Mouse (Mus musculus): ENCODE data around the gene Tmtc1. TPM values are rescaled to one million over a fixed set of nuclear protein-coding genes. Genes with fewer than 3 reads are reported as not detected.

Gene Tmtc1
- polyA plus RNA-seq, 1 experiment from 2014 or later = 1.4 TPM

DNA sequence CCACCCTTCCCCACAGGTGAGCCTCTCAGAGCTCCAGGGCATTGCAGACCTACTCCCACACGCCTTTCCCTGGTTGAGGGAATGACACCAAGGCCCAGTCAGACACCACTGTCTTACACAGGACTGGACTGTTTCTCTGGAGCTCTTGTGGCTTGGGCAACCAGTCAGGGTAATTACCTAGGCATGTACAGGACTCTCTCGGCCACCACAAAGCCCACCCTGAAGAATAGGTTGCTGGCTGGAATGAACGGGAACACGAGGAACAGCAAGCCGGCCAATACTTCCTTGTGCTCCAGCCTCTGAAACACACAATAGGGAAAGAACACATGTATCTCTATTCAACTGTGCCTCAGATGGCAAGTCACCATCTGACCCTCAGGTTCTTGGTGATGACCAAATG lies 138.4 kb downstream of the Tmtc1 start:
- H3K27me3 ChIP-seq (ENCODE audit: control insufficient read depth, insufficient read depth, low read length) = no peaks in the 10 kb centered on the region
- H3K4me3 ChIP-seq (ENCODE audit: low read depth, low read length) = no peak overlapping the region
- no peaks in the 10 kb centered on the region for H3K4me1 ChIP-seq (ENCODE audit: control insufficient read depth, insufficient read depth, low read length)
- no peak overlapping the region for H3K9ac ChIP-seq (ENCODE audit: low read depth, low read length)
- 86% methylated on average over 5 of the region's 5 CpGs for WGBS (ENCODE audit: insufficient replicate concordance)
- no peaks in the 10 kb centered on the region for H3K9me3 ChIP-seq (replicated peaks; ENCODE audit: control insufficient read depth, low read length)
- no peak overlapping the region for H3K27ac ChIP-seq (ENCODE audit: low read depth, low read length)
- no peak for ATAC-seq (replicated peaks; ENCODE audit: insufficient number of reproducible peaks, low FRiP score, low TSS enrichment)
- H3K36me3 ChIP-seq (ENCODE audit: control insufficient read depth, insufficient read depth, low read length) = no peaks in the 10 kb centered on the region
- H3K4me2 ChIP-seq = no peak overlapping the region

DNA sequence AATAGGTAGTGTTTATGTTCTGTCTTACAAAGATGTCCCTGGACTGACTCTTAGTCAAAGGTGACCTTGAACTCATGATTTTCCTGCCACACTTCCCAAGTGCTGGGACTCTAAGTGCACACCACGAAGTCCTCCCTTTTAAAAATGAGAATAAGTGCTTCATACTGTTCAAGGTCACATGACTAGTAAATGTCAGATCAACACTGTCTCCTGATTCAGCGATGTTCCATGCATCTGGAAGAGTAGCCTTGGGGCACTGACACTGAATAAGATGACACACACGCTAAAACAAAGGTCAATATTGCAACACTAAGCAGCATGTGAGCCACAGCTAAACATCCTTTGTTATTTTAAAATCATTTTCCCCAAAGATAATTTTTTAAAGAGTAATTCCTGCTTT lies 139.0 kb downstream of the Tmtc1 start:
- no peak overlapping the region for H3K4me3 ChIP-seq (ENCODE audit: low read depth, low read length)

DNA sequence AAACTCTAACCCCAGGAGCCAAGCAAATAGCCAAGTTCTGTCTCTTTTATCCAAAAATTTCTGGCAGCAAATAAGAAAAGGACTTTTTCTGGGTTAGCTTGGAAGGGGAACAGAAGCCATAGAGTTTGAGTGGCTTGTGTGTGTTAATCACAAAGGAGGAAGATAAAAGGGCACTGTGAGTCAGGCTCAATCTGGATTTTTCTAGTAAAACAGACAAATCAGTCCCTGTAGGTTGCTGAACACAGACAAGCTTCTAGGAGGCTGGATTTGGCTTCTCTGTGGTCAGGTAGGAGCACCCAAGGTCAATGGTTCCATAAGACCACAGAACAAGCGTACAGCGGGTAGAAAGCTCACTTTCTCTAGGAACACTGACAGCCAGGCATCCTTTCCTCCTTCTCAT lies 141.9 kb downstream of the Tmtc1 start:
- Histone ChIP-seq H3K4me2 (no peak overlapping the region), H3K9me3 (replicated peaks; ENCODE audit: control insufficient read depth, low read length) (no peaks in the 10 kb centered on the region), H3K36me3 (ENCODE audit: control insufficient read depth, insufficient read depth, low read length) (no peaks in the 10 kb centered on the region), H3K9ac (ENCODE audit: low read depth, low read length) (no peak overlapping the region), H3K27me3 (ENCODE audit: control insufficient read depth, insufficient read depth, low read length) (no peaks in the 10 kb centered on the region), H3K4me3 (ENCODE audit: low read depth, low read length) (no peak overlapping the region), H3K27ac (ENCODE audit: low read depth, low read length) (no peak overlapping the region), H3K4me1 (ENCODE audit: control insufficient read depth, insufficient read depth, low read length) (no peaks in the 10 kb centered on the region)
- 92% methylated on average over 2 of the region's 2 CpGs for WGBS (ENCODE audit: insufficient replicate concordance)
- no peak for ATAC-seq (replicated peaks; ENCODE audit: insufficient number of reproducible peaks, low FRiP score, low TSS enrichment)

More for the DNA sequence above, 139.0 kb downstream of the Tmtc1 start:
- H3K27me3 ChIP-seq (ENCODE audit: control insufficient read depth, insufficient read depth, low read length) = no peaks in the 10 kb centered on the region
- WGBS (ENCODE audit: insufficient replicate concordance) = 78% methylated on average over 3 of the region's 3 CpGs
- ATAC-seq (replicated peaks; ENCODE audit: insufficient number of reproducible peaks, low FRiP score, low TSS enrichment) = no peak
- H3K9me3 ChIP-seq (replicated peaks; ENCODE audit: control insufficient read depth, low read length) = no peaks in the 10 kb centered on the region
- H3K4me2 ChIP-seq = no peak overlapping the region
- H3K9ac ChIP-seq (ENCODE audit: low read depth, low read length) = no peak overlapping the region
- H3K36me3 ChIP-seq (ENCODE audit: control insufficient read depth, insufficient read depth, low read length) = no peaks in the 10 kb centered on the region
- H3K4me1 ChIP-seq (ENCODE audit: control insufficient read depth, insufficient read depth, low read length) = no peaks in the 10 kb centered on the region
- H3K27ac ChIP-seq (ENCODE audit: low read depth, low read length) = no peak overlapping the region

DNA sequence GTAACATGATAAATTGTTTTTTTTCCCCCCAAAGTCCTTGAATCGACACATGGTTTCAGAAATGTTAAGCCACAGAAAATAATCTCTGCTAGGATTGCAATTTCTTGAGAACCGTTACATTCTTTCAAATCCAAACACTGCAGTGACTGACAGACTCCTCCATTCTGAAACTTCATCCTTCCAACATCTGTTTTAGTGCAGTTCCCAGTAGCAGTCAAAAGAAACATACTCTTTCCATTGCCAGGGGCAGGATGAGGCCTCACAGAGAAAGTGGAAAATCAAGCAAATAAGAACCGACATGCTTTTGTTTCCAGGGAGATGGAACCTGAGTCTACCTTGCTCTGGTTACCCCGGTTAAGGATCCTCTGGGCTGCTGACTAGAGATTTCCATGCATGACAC lies 147.1 kb downstream of the Tmtc1 start:
- Histone ChIP-seq H3K36me3 (ENCODE audit: control insufficient read depth, insufficient read depth, low read length) (no peaks in the 10 kb centered on the region), H3K27me3 (ENCODE audit: control insufficient read depth, insufficient read depth, low read length) (no peaks in the 10 kb centered on the region), H3K4me2 (no peak overlapping the region), H3K9me3 (replicated peaks; ENCODE audit: control insufficient read depth, low read length) (no peaks in the 10 kb centered on the region), H3K4me3 (ENCODE audit: low read depth, low read length) (no peak overlapping the region), H3K27ac (ENCODE audit: low read depth, low read length) (no peak overlapping the region), H3K4me1 (ENCODE audit: control insufficient read depth, insufficient read depth, low read length) (no peaks in the 10 kb centered on the region), H3K9ac (ENCODE audit: low read depth, low read length) (no peak overlapping the region)
- ATAC-seq (replicated peaks; ENCODE audit: insufficient number of reproducible peaks, low FRiP score, low TSS enrichment) = no peak
- WGBS (ENCODE audit: insufficient replicate concordance) = 64% methylated on average over 4 of the region's 4 CpGs

DNA sequence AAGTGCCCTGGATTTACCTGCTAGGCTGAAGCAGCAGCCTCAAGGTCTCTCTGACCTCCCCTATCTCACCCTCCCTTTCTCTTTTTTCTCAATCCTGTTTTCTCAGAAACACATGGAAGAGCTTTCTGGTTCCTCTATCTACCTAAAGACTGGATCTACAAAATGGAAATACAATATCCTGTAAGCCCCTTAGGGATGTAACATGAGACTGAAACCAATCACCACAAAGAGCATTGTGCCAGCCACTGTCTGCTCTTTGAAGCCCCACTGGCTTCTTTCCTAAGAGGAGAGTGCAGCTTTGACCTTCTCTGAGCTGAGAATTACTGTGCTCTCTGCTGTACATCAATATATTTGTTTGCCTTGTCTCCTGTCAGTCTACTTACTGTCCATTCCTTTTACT lies 147.8 kb downstream of the Tmtc1 start:
- Histone ChIP-seq H3K27ac (ENCODE audit: low read depth, low read length) (no peak overlapping the region), H3K27me3 (ENCODE audit: control insufficient read depth, insufficient read depth, low read length) (no peaks in the 10 kb centered on the region), H3K4me3 (ENCODE audit: low read depth, low read length) (no peak overlapping the region), H3K9ac (ENCODE audit: low read depth, low read length) (no peak overlapping the region), H3K36me3 (ENCODE audit: control insufficient read depth, insufficient read depth, low read length) (no peaks in the 10 kb centered on the region), H3K4me1 (ENCODE audit: control insufficient read depth, insufficient read depth, low read length) (no peaks in the 10 kb centered on the region), H3K9me3 (replicated peaks; ENCODE audit: control insufficient read depth, low read length) (no peaks in the 10 kb centered on the region), H3K4me2 (no peak overlapping the region)
- no peak for ATAC-seq (replicated peaks; ENCODE audit: insufficient number of reproducible peaks, low FRiP score, low TSS enrichment)

DNA sequence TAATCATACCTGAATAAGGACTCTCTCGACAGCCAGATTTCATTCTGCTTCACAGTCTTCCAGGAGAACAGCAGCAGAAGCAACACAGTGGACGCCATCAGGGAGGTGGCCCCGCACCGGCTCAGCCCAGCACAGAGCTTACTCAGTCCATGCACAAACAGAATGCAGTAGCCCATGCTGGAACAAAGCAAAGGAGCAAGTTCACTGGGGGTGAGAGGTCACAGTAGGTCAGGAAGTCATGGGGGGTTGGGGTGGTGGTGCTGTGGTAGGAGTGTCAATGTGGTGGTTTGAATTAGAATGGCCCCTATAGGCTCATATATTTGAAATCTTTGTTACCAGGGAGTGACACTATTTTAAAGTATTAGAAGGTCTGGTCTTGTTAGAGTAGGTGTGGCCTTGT lies 149.7 kb downstream of the Tmtc1 start:
- Histone ChIP-seq H3K27ac (ENCODE audit: low read depth, low read length) (no peak overlapping the region), H3K9ac (ENCODE audit: low read depth, low read length) (no peak overlapping the region), H3K4me2 (no peak overlapping the region), H3K27me3 (ENCODE audit: control insufficient read depth, insufficient read depth, low read length) (no peaks in the 10 kb centered on the region), H3K4me3 (ENCODE audit: low read depth, low read length) (no peak overlapping the region), H3K36me3 (ENCODE audit: control insufficient read depth, insufficient read depth, low read length) (no peaks in the 10 kb centered on the region), H3K9me3 (replicated peaks; ENCODE audit: control insufficient read depth, low read length) (no peaks in the 10 kb centered on the region), H3K4me1 (ENCODE audit: control insufficient read depth, insufficient read depth, low read length) (no peaks in the 10 kb centered on the region)
- ATAC-seq (replicated peaks; ENCODE audit: insufficient number of reproducible peaks, low FRiP score, low TSS enrichment) = no peak
- WGBS (ENCODE audit: insufficient replicate concordance) = 72% methylated on average over 4 of the region's 4 CpGs

DNA sequence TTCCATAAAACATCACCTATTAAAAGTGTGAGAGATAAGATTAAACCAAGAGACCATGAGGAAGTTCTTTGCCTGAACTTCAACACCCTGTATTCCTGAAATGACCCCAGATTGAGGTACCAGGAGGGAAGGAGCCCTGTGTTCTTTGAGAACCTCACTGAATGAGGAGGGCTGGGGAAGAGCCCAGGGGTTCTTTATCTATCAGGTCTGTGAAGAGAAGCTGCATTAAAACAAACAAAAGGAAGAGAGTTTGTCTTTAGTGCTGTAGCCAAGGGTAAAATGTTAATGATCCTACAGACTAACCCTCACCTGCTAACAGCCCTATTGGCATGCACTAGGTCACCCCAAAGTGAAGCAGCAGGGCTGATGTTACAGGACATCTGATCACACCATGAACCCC lies 153.3 kb downstream of the Tmtc1 start:
- Histone ChIP-seq H3K4me2 (no peak overlapping the region), H3K9ac (ENCODE audit: low read depth, low read length) (no peak overlapping the region), H3K4me1 (ENCODE audit: control insufficient read depth, insufficient read depth, low read length) (no peaks in the 10 kb centered on the region), H3K27ac (ENCODE audit: low read depth, low read length) (no peak overlapping the region), H3K9me3 (replicated peaks; ENCODE audit: control insufficient read depth, low read length) (no peaks in the 10 kb centered on the region), H3K4me3 (ENCODE audit: low read depth, low read length) (no peak overlapping the region), H3K36me3 (ENCODE audit: control insufficient read depth, insufficient read depth, low read length) (no peaks in the 10 kb centered on the region), H3K27me3 (ENCODE audit: control insufficient read depth, insufficient read depth, low read length) (no peaks in the 10 kb centered on the region)
- no peak for ATAC-seq (replicated peaks; ENCODE audit: insufficient number of reproducible peaks, low FRiP score, low TSS enrichment)

DNA sequence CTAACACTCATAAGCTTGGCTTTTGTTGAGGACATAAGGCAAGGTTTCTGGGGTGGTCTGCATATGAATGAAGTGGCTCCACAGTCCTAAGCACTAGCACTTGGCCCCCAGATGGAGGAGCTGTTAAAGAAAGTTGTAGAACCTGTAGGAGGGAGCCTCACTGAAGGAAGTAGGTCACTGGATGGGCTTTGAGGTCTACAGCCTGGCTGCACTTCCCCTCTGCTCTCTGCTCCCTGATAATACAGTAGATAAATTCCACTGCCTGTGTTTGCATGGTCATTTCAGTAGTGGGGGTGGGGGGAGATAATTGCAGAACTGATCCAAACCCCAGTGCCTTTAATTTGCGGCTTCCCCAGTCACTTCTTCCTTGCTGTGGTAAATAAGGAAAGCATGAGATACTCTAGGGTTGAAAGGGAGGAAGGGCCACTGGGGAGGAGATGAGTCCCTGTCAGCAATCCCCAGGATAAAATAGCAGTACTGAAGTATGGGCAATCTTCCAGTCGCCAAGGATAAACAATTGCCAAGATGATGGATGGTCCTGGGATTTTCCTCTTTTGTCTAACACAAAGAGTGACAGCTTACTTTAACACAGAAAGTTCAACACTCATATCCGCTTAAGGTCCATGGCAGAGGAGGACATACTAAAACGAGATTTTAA lies 160.8 kb downstream of the Tmtc1 start:
- Histone ChIP-seq H3K27me3 (ENCODE audit: control insufficient read depth, insufficient read depth, low read length) (no peaks in the 10 kb centered on the region), H3K4me2 (no peak overlapping the region), H3K36me3 (ENCODE audit: control insufficient read depth, insufficient read depth, low read length) (no peaks in the 10 kb centered on the region), H3K27ac (ENCODE audit: low read depth, low read length) (no peak overlapping the region), H3K4me1 (ENCODE audit: control insufficient read depth, insufficient read depth, low read length) (no peaks in the 10 kb centered on the region), H3K9me3 (replicated peaks; ENCODE audit: control insufficient read depth, low read length) (no peaks in the 10 kb centered on the region), H3K4me3 (ENCODE audit: low read depth, low read length) (no peak overlapping the region), H3K9ac (ENCODE audit: low read depth, low read length) (no peak overlapping the region)
- WGBS (ENCODE audit: insufficient replicate concordance) = 54% methylated on average over 4 of the region's 4 CpGs
- no peak for ATAC-seq (replicated peaks; ENCODE audit: insufficient number of reproducible peaks, low FRiP score, low TSS enrichment)

DNA sequence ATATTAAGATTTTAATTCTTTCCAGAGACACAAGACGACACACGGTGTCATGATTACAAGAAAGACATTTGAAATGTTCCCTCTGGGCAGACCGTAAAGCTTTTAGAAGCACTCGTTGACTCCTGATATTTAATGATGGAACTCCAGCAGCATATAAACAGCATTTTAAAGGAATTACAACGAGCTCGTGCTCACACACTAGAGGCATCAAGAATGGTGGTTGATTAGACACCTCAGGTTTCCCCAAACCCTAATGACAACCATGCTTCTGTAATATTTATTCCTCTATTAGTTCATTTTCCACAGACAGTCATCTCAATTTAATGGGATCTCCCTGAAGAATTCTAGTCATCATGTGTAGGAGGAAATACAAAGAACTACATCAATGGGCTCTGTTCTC lies 164.9 kb downstream of the Tmtc1 start:
- H3K27ac ChIP-seq (ENCODE audit: low read depth, low read length) = no peak overlapping the region

More for the DNA sequence above, 164.9 kb downstream of the Tmtc1 start:
- no peak overlapping the region for H3K4me3 ChIP-seq (ENCODE audit: low read depth, low read length)
- no peak overlapping the region for H3K4me2 ChIP-seq
- ATAC-seq (replicated peaks; ENCODE audit: insufficient number of reproducible peaks, low FRiP score, low TSS enrichment) = no peak
- no peaks in the 10 kb centered on the region for H3K9me3 ChIP-seq (replicated peaks; ENCODE audit: control insufficient read depth, low read length)
- H3K4me1 ChIP-seq (ENCODE audit: control insufficient read depth, insufficient read depth, low read length) = no peaks in the 10 kb centered on the region
- no peak overlapping the region for H3K9ac ChIP-seq (ENCODE audit: low read depth, low read length)
- no peaks in the 10 kb centered on the region for H3K36me3 ChIP-seq (ENCODE audit: control insufficient read depth, insufficient read depth, low read length)
- WGBS (ENCODE audit: insufficient replicate concordance) = 81% methylated on average over 6 of the region's 6 CpGs
- no peaks in the 10 kb centered on the region for H3K27me3 ChIP-seq (ENCODE audit: control insufficient read depth, insufficient read depth, low read length)
